Mouse (Mus musculus) kidney, postnatal 10 days (tissue): Measurements from ENCODE around the gene Nos1ap.

Experiments used
- DNase-seq: peaks from one replicate; pipeline ENCODE4 v3.0.0; 2021; ENCODE audit warnings: mixed read lengths

The Nos1ap gene

GRCm38 (mm10) chr1:170539507-170539906 lies 50.2 kb downstream of the Nos1ap start:
- no peak for DNase-seq

- DNase-seq, result peak; percentile 54
Observed at GRCm38 (mm10) chr1:170538481-170539061, 51.1 kb downstream of the Nos1ap start.

- no peak for DNase-seq
Observed at GRCm38 (mm10) chr1:170536344-170536743, 53.3 kb downstream of the Nos1ap start.

- DNase-seq, result no peak
Observed at GRCm38 (mm10) chr1:170535221-170535620, 54.4 kb downstream of the Nos1ap start.

GRCm38 (mm10) chr1:170531286-170531685 lies 58.4 kb downstream of the Nos1ap start:
- DNase-seq, result no peak

GRCm38 (mm10) chr1:170530456-170530855 lies 59.2 kb downstream of the Nos1ap start:
- no peak for DNase-seq

- no peak for DNase-seq
Observed at GRCm38 (mm10) chr1:170522891-170523290, 66.8 kb downstream of the Nos1ap start.

GRCm38 (mm10) chr1:170521520-170522205 lies 68.0 kb downstream of the Nos1ap start:
- peak; percentile 68 for DNase-seq

GRCm38 (mm10) chr1:170520206-170520605 lies 69.5 kb downstream of the Nos1ap start:
- no peak for DNase-seq

GRCm38 (mm10) chr1:170519631-170520030 lies 70.0 kb downstream of the Nos1ap start:
- no peak for DNase-seq

GRCm38 (mm10) chr1:170516182-170516581 lies 73.5 kb downstream of the Nos1ap start:
- peak; percentile 31 for DNase-seq

- DNase-seq, result no peak
Observed at GRCm38 (mm10) chr1:170515455-170515854, 74.2 kb downstream of the Nos1ap start.

- peak; percentile 34 for DNase-seq
Observed at GRCm38 (mm10) chr1:170514226-170514625, 75.4 kb downstream of the Nos1ap start.

- no peak for DNase-seq
Observed at GRCm38 (mm10) chr1:170512429-170513097, 77.1 kb downstream of the Nos1ap start.

GRCm38 (mm10) chr1:170510595-170511240 lies 78.9 kb downstream of the Nos1ap start:
- no peak for DNase-seq

- DNase-seq, result no peak
Observed at GRCm38 (mm10) chr1:170506309-170506708, 83.4 kb downstream of the Nos1ap start.

GRCm38 (mm10) chr1:170505107-170505506 lies 84.6 kb downstream of the Nos1ap start:
- no peak for DNase-seq

- DNase-seq, result no peak
Observed at GRCm38 (mm10) chr1:170504378-170504777, 85.3 kb downstream of the Nos1ap start.

- no peak for DNase-seq
Observed at GRCm38 (mm10) chr1:170503277-170503739, 86.4 kb downstream of the Nos1ap start.

- DNase-seq, result peak; percentile 62
Observed at GRCm38 (mm10) chr1:170502491-170503276, 87.0 kb downstream of the Nos1ap start.

- DNase-seq, result no peak
Observed at GRCm38 (mm10) chr1:170501970-170502369, 87.7 kb downstream of the Nos1ap start.

- DNase-seq, result no peak
Observed at GRCm38 (mm10) chr1:170501556-170501955, 88.1 kb downstream of the Nos1ap start.

GRCm38 (mm10) chr1:170499891-170500290 lies 89.8 kb downstream of the Nos1ap start:
- DNase-seq, result peak; percentile 63
